Mouse (Mus musculus) G1E (cell line): Measurements from ENCODE around the gene Tmem108.

Source experiments
- CTCF ChIP-seq: IDR thresholded peaks from 2 replicates; pipeline ENCODE4 v1.5.1; 2012; ENCODE audit warnings: low read depth, low read length, inconsistent platforms, mixed read lengths
- GATA1 ChIP-seq: IDR thresholded peaks from 2 replicates; pipeline ENCODE4 v1.6.1; 2012; ENCODE audit warnings: borderline replicate concordance, low read length, inconsistent platforms, mixed read lengths
- GATA2 ChIP-seq: IDR thresholded peaks from 2 replicates; pipeline ENCODE4 v1.6.1; 2012; ENCODE audit warnings: low read depth, low read length, inconsistent platforms, borderline replicate concordance
- POLR2AphosphoS5 ChIP-seq: IDR thresholded peaks from 2 replicates; pipeline ENCODE4 v1.6.1; 2012; ENCODE audit warnings: low read depth, low read length, inconsistent platforms; ENCODE audit not compliant: insufficient replicate concordance
- TAL1 ChIP-seq: conservative IDR thresholded peaks from 2 replicates; pipeline ENCODE4 v1.6.1; 2012; ENCODE audit warnings: low read depth, low read length, inconsistent platforms, mixed read lengths

DNA sequence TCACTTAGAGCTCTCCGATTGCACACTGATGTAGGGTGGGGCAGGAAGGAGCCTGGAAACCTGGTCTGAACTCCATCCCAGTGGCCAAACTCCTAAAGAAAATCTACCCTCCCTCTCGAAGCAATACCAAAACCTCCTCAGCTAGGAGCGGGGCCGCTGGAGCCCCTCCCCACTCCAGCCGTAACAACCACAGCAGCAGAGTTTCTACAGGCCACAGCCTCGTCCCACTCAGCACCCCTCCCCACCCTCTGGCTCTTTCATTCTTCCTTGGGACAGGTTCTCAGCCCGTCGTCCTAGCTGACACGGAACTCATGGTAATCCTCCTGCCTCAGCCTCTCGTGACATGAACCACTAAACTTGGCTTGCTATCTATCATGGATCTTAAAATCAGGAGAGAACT, 72.6 kb downstream of the Tmem108 start:
- TF ChIP-seq CTCF (no peak), GATA1 (no peak), TAL1 (no peak), POLR2AphosphoS5 (no peak), GATA2 (no peak)
